Mouse (Mus musculus): ENCODE measurements around the gene Bora.

DNA sequence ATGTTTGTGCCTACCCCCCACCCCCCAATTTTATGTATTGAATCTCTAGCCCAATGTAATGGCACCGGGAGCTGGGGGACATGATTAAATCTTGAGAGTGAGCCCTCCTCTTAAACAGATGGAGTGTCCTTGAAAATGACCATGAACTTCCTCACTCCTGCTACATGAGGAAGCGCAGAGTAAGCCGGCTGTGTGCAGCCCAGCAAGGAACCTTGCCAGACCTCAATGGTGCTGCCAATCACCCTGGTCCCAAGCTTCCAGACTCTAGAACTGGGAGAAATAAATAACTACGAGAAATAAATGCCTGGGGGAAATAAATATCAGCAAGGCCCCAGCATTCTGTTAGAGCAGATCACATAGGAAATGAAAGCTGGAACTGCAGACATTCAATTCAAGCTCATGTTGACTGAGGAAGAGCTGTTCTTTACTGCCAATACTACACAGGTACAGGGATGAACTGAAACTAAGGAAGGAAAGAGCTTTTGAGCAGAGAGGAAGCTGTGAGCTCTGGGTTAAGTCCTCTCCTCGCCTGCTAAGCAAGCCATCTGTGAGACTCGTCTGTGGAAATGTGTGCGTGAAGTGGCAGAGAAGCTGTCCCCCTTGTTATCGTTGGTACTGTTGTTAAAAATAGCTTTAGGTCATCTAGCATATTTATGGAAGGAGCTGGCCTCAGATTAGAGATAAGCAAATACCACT, 35.6 kb upstream of the Bora start:
- TF ChIP-seq POLR2A (IDR thresholded peaks at IDR 0.05; ENCODE audit: extremely low read depth, insufficient read depth, low read length) (no peak), CTCF (IDR thresholded peaks at IDR 0.05; ENCODE audit: extremely low read depth, insufficient read depth, low read length) (no peak)

Data from cortical plate, adult 2 months (tissue).